Mouse (Mus musculus) erythroblast, embryonic 14.5 days (primary cell): ENCODE measurements around the gene Gtpbp3.

Experiments
- GATA1 ChIP-seq: IDR thresholded peaks from 2 replicates; pipeline ENCODE4 v1.6.1; 2012; ENCODE audit warnings: low read length, inconsistent platforms, mixed read lengths
- TAL1 ChIP-seq: IDR thresholded peaks from 3 replicates; pipeline ENCODE4 v1.6.1; 2012; ENCODE audit warnings: low read length, inconsistent platforms, mixed read lengths

- TF ChIP-seq GATA1: no peak
- no peak for TF ChIP-seq TAL1
These were observed 11.6 kb upstream of the Gtpbp3 start for GRCm38 (mm10) chr8:71476099-71476940.
